Mouse (Mus musculus) MEL (cell line): Measurements from ENCODE around the gene Ucp2. TPM values are rescaled to one million over a fixed set of nuclear protein-coding genes. Genes with fewer than 3 reads are reported as not detected.
"Not testable (repeated sequence)": the region's sequence is repeated elsewhere in the genome, so short reads cannot be mapped to it uniquely, and the experiment has no call there.

Source experiments
- DNase-seq: peaks from one replicate; pipeline ENCODE4 v3.0.0; 2011; ENCODE audit warnings: low read depth, low spot score
- H3K27ac ChIP-seq: 2 replicates; pipeline ENCODE4 v1.5.1; 2012; ENCODE audit warnings: low read depth, mild to moderate bottlenecking, control low read depth, low read length, moderate library complexity; ENCODE audit not compliant: control insufficient read depth
- H3K27me3 ChIP-seq, 2 experiments: fragments of 150-350 bp in 1 of 2; sonication (generic) in 1 of 2; 2 replicates each; pipeline ENCODE4 v1.6.1; 2012; ENCODE audit warnings: low read length in 2 of 2, mild to moderate bottlenecking in 2 of 2, improper control_type of control experiment in 1 of 2, moderate library complexity in 1 of 2; ENCODE audit not compliant: insufficient read depth in 2 of 2, control insufficient read depth in 1 of 2
- H3K36me3 ChIP-seq, 2 experiments: 2 replicates each; pipeline ENCODE4 v1.6.1; 2012 to 2014; ENCODE audit warnings: low read length in 2 of 2, improper control_type of control experiment in 1 of 2, inconsistent platforms in 1 of 2, mild to moderate bottlenecking in 1 of 2; ENCODE audit not compliant: insufficient read depth in 2 of 2, control insufficient read depth in 1 of 2
- H3K4me1 ChIP-seq, 2 experiments: fragments of 150-350 bp in 1 of 2; sonication (generic) in 1 of 2; 2 replicates each; pipeline ENCODE4 v1.6.1; 2012; ENCODE audit warnings: low read length in 2 of 2, improper control_type of control experiment in 1 of 2, mild to moderate bottlenecking in 1 of 2; ENCODE audit not compliant: insufficient read depth in 2 of 2, control insufficient read depth in 1 of 2
- H3K4me3 ChIP-seq, 2 experiments: fragments of 150-350 bp in 1 of 2; sonication (generic) in 1 of 2; 2 replicates each; pipeline ENCODE4 v1.5.1; 2012; ENCODE audit warnings: low read depth in 2 of 2, low read length in 2 of 2, mild to moderate bottlenecking in 2 of 2, moderate library complexity in 2 of 2, control low read depth in 1 of 2, improper control_type of control experiment in 1 of 2; ENCODE audit not compliant: control insufficient read depth in 1 of 2, insufficient read depth in 1 of 2
- H3K79me2 ChIP-seq: 2 replicates; pipeline ENCODE4 v1.6.1; 2012; ENCODE audit warnings: mild to moderate bottlenecking, low read length, moderate library complexity; ENCODE audit not compliant: control insufficient read depth, poor library complexity, insufficient read depth
- H3K9ac ChIP-seq: 2 replicates; pipeline ENCODE4 v1.6.1; 2012; ENCODE audit warnings: low read depth, mild to moderate bottlenecking, control low read depth, low read length, moderate library complexity; ENCODE audit not compliant: control insufficient read depth, poor library complexity, severe bottlenecking
- H3K9me3 ChIP-seq: fragments of 150-350 bp; sonication (generic); replicated peaks from 2 replicates; pipeline ENCODE4 v1.6.1; 2012; ENCODE audit warnings: mild to moderate bottlenecking, low read length, improper control_type of control experiment, moderate library complexity; ENCODE audit not compliant: insufficient read depth
- CHD1 ChIP-seq: IDR thresholded peaks from 2 replicates; pipeline ENCODE4 v1.6.1; 2012; ENCODE audit warnings: low read depth, mild to moderate bottlenecking, inconsistent platforms, low read length, improper control_type of control experiment
- CTCF ChIP-seq, 3 experiments: IDR thresholded peaks in 2 of 3; conservative IDR thresholded peaks in 1 of 3; 2 replicates each; pipeline ENCODE4 v1.5.1; 2011 to 2012; ENCODE audit warnings: low read length in 3 of 3, low read depth in 2 of 3, mild to moderate bottlenecking in 2 of 3, improper control_type of control experiment in 1 of 3, inconsistent platforms in 1 of 3, mixed read lengths in 1 of 3, moderate library complexity in 1 of 3; ENCODE audit not compliant: control insufficient read depth in 1 of 3, insufficient read depth in 1 of 3, poor library complexity in 1 of 3, severe bottlenecking in 1 of 3
- ELF1 ChIP-seq: IDR thresholded peaks from 2 replicates; pipeline ENCODE4 v1.6.1; 2014; ENCODE audit warnings: low read depth, mild to moderate bottlenecking, inconsistent platforms, low read length, improper control_type of control experiment, moderate library complexity
- GABPA ChIP-seq: IDR thresholded peaks from 2 replicates; pipeline ENCODE4 v1.6.1; 2012; ENCODE audit warnings: low read depth, mild to moderate bottlenecking, inconsistent platforms, low read length, improper control_type of control experiment, moderate library complexity
- GATA1 ChIP-seq: IDR thresholded peaks from 2 replicates; pipeline ENCODE4 v1.6.1; 2011; ENCODE audit warnings: low read depth, low read length, improper control_type of control experiment
- HCFC1 ChIP-seq: IDR thresholded peaks from 2 replicates; pipeline ENCODE4 v1.6.1; 2012; ENCODE audit warnings: low read depth, mild to moderate bottlenecking, inconsistent platforms, low read length, improper control_type of control experiment, moderate library complexity
- MAFK ChIP-seq: IDR thresholded peaks from 2 replicates; pipeline ENCODE4 v1.6.1; 2011; ENCODE audit warnings: low read depth, mild to moderate bottlenecking, low read length, improper control_type of control experiment, borderline replicate concordance
- MAX ChIP-seq: IDR thresholded peaks from 2 replicates; pipeline ENCODE4 v1.6.1; 2011; ENCODE audit warnings: low read length, improper control_type of control experiment
- MXI1 ChIP-seq: IDR thresholded peaks from 2 replicates; pipeline ENCODE4 v1.6.1; 2011; ENCODE audit warnings: mild to moderate bottlenecking, low read depth, low read length, improper control_type of control experiment
- MYC ChIP-seq: IDR thresholded peaks from 2 replicates; pipeline ENCODE4 v1.6.1; 2011; ENCODE audit warnings: low read depth, mild to moderate bottlenecking, low read length, improper control_type of control experiment, moderate library complexity
- POLR2AphosphoS5 ChIP-seq: IDR thresholded peaks from 2 replicates; pipeline ENCODE4 v1.6.1; 2012; ENCODE audit warnings: low read depth, borderline replicate concordance, mild to moderate bottlenecking, inconsistent platforms, low read length, moderate library complexity, mixed read lengths
- RAD21 ChIP-seq: IDR thresholded peaks from 2 replicates; pipeline ENCODE4 v1.6.1; 2011; ENCODE audit warnings: mild to moderate bottlenecking, low read depth, low read length, improper control_type of control experiment
- UBTF ChIP-seq: IDR thresholded peaks from 2 replicates; pipeline ENCODE4 v1.6.1; 2012; ENCODE audit warnings: low read depth, mild to moderate bottlenecking, inconsistent platforms, low read length, improper control_type of control experiment, moderate library complexity, borderline replicate concordance; ENCODE audit not compliant: insufficient read depth
- USF2 ChIP-seq, 2 experiments: IDR thresholded peaks; 2 replicates each; pipeline ENCODE4 v1.6.1; 2011 to 2012; ENCODE audit warnings: improper control_type of control experiment in 2 of 2, low read length in 2 of 2, borderline replicate concordance in 1 of 2, inconsistent platforms in 1 of 2, low read depth in 1 of 2, mild to moderate bottlenecking in 1 of 2; ENCODE audit not compliant: insufficient read depth in 1 of 2
- ZC3H11A ChIP-seq: IDR thresholded peaks from 2 replicates; pipeline ENCODE4 v1.6.1; 2012; ENCODE audit warnings: low read depth, mild to moderate bottlenecking, inconsistent platforms, low read length, improper control_type of control experiment
- ZMIZ1 ChIP-seq: IDR thresholded peaks from 2 replicates; pipeline ENCODE4 v1.6.1; 2012; ENCODE audit warnings: low read depth, mild to moderate bottlenecking, inconsistent platforms, low read length, improper control_type of control experiment, moderate library complexity
- ZNF384 ChIP-seq: IDR thresholded peaks from 2 replicates; pipeline ENCODE4 v1.6.1; 2012; ENCODE audit warnings: low read depth, mild to moderate bottlenecking, inconsistent platforms, low read length, improper control_type of control experiment
- polyA plus RNA-seq, 2 experiments: library from polyadenylated mRNA; stranded (reverse) in 1 of 2; unstranded in 1 of 2; fragments of >175 nt in 1 of 2; fragments of >200 nt in 1 of 2; gene quantifications; 2 replicates each; pipeline versions ENCODE4 v1.2.1 to v1.2.4; 2012; ENCODE audit warnings: low replicate concordance in 2 of 2, low read depth in 1 of 2; ENCODE audit not compliant: insufficient read length in 2 of 2, insufficient read depth in 1 of 2, missing spikeins in 1 of 2
- total RNA-seq: library from RNA; depleted of rRNA; stranded (reverse); fragments of 300-350 nt; gene quantifications from 2 replicates; pipeline ENCODE4 v1.2.3, GENCODE M21; 2012

The Ucp2 gene
- total and polyA plus RNA-seq, 3 experiments: 139 to 724 TPM; not detected in 1

GRCm38 (mm10) chr7:100480175-100480574 is 13.0 kb upstream of the Ucp2 start:
- Histone ChIP-seq H3K4me1 (no peaks in the 10 kb centered on the region), H3K9ac (no peak overlapping the region)

GRCm38 (mm10) chr7:100482046-100482445 is 11.1 kb upstream of the Ucp2 start:
- not testable (repeated sequence) for H3K4me1 ChIP-seq, DNase-seq, H3K27me3 ChIP-seq, H3K9ac ChIP-seq, H3K27ac ChIP-seq, H3K36me3 ChIP-seq, H3K79me2 ChIP-seq, H3K9me3 ChIP-seq, H3K4me3 ChIP-seq
- TF ChIP-seq ZNF384: 0 out of 2 replicates have a peak, but pooled peaks have one; percentile 43

More at GRCm38 (mm10) chr7:100480175-100480574, 13.0 kb upstream of the Ucp2 start:
- Histone ChIP-seq H3K79me2 (no peaks in the 10 kb centered on the region), H3K27ac (no peak overlapping the region), H3K9me3 (no peaks in the 10 kb centered on the region), H3K36me3 (no peaks in the 10 kb centered on the region), H3K4me3 (no peak overlapping the region), H3K27me3 (no peaks in the 10 kb centered on the region; a peak in 1 of 4 replicates)
- TF ChIP-seq POLR2AphosphoS5 (no peak), UBTF (no peak), MAX (no peak), USF2 (IDR thresholded peaks at IDR 0.05; ENCODE audit: borderline replicate concordance in 1 of 2, insufficient read depth in 1 of 2, low read depth in 1 of 2, low read length in 2 of 2) (no peak), ELF1 (no peak), MXI1 (no peak), MYC (no peak), RAD21 (no peak), CTCF (IDR thresholded peaks at IDR 0.05 in 2 of 3, conservative IDR thresholded peaks at IDR 0.05 in 1 of 3; ENCODE audit: control insufficient read depth in 1 of 3, insufficient read depth in 1 of 3, low read depth in 2 of 3, low read length in 3 of 3, poor library complexity in 1 of 3, severe bottlenecking in 1 of 3) (no peak), ZC3H11A (no peak), HCFC1 (no peak), GABPA (no peak), GATA1 (no peak), ZMIZ1 (no peak), CHD1 (no peak), MAFK (no peak)
- no peak for DNase-seq
